Mouse (Mus musculus) left cerebral cortex, adult 8-10 months (tissue): ENCODE results near the gene Capza3. TPM values are rescaled to one million over a fixed set of nuclear protein-coding genes. Genes with fewer than 3 reads are reported as not detected.

ENCODE experiments used
- DNase-seq, 2 experiments: peaks; one replicate each; pipeline ENCODE4 v3.0.0; 2022; ENCODE audit warnings: low spot score in 2 of 2
- total RNA-seq, 4 experiments: library from RNA; stranded (reverse); gene quantifications; 2 replicates each; pipeline ENCODE4 v1.2.4; 2022

The Capza3 gene
- total RNA-seq, result not detected

DNA sequence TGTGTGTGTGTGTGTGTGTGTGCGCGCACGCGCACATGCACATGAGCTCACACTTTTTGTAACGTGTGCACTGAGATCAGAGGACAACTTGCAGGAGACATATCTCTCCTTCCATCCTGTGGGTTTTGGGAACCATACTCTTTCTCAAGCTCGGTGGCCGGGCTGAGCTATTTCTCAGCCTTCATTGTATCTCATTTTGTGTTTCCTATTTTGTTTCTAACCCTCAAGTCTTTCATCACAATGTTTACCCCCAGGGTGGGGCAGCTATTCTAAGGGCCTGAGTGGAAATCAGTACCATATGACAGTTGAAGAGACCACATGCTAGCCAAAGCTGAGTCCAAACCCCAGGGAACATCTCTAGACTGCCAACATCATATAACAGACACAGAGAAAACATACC, at the start of gene Capza3:
Gene Capza3 (plus strand): TSS at position 301 of the 400 bp plus-strand sequence.
- DNase-seq, result no peak

DNA sequence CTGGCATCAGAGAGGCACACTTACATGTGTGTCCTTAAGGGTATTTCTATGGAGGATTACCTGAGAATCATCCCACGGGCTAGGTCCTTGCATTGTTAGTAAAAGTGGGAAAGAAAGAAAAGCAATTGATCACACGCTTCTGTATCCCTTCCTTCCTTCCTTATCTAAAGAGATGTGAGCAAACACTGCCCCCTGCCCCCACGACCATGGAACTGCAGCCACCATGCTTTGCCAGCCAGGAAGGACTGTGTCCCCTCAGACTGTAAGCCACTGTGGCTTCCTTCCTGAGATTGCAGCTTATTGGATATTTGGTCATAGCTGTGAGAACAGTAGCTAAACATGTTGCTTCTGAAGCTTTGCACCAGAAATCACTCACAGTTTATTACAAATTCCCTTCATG, 35.9 kb upstream of the Capza3 start:
- no peak for DNase-seq

DNA sequence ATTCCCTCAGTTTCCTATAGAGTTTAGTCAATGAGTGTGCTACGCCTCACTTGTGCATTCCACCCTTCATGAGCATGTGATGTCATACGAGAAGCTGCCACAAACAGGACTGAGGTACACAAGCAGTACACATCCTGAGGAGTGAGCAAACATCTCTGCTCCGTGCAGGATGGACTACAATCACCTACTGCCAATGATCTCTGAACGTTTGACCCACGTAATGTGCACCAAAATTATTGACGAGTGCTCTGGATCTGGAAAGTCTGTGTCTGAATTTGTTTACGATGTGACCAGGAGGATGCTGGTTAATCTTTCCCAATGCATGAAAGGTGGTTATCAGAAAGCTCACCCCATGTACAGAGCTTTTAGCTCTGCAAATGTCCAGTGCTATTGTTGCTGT, 16.6 kb upstream of the Capza3 start:
- no peak for DNase-seq

DNA sequence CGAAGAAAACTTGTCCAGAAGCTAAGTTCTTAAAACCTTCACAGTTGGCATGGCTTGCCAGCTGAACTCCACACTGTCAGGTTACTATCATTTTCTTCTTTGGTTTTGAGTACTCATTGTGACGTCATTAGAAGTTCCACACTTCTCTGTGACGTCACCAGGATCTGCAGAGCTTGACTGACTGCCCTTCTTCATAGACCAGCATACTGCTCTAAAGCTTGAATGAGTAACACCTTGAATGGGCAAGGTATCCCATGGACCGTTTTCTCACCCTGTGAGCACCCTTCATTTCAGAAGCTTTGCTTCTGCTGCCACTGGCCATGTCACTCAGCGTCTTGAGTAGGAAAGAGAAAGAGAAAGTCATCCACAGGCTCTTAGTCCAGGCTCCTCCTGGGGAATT, 305 bp downstream of the Capza3 start, which contains the start of gene Plcz1:
Gene Plcz1 (minus strand): TSS at position 101 of the 400 bp plus-strand sequence.
- DNase-seq, result no peak

DNA sequence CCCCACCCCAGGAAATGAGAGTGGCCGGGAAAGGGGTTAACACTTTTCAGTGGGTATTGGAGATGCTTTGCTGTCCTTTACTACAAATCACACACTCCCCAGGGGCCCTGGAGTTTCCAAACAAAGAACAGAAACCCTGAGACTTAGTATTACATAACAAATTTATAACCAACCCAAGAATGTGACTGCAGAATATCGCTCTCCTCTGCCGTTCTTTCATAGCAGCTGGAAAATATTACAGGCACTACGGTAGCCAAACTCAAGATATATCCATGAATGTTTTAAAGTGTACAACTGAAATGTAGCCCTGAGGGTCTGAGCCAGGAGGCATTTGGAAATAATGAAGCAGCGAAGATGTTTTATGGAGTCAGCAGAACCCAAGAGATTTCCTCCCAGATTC, 10.4 kb downstream of the Capza3 start:
- DNase-seq, result no peak

DNA sequence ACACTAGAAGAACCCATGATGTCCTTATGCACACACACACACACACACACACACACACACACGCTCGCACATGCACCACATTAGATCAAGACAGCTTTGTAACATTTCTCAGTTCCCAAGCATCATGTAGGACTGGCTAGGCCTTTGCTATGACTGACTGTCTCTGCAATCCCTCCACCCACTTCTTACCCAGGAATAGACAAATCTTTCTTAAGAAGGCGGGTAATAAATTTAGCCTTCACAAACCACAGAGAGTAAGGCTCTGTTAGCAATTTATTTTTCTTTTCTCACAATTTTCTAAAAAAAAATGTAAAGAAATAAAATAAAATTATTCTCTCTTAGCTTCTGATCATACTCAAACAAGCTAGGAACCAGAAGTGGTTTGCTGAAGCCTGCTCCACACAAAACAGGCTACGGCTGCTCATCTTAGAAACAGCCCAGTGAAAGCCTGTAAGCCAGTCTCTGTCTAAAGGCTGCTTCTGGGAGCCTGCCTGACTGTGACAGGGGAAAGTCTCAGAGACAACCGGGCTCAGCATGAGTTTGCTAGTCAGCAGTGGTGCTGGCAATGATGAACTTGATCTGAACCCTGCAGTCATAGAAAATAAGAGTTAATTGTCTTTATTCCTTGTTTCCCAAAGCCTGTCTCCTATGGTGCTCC, 13.3 kb downstream of the Capza3 start:
- DNase-seq, result peak in 1 of 2 experiments; percentile 54

DNA sequence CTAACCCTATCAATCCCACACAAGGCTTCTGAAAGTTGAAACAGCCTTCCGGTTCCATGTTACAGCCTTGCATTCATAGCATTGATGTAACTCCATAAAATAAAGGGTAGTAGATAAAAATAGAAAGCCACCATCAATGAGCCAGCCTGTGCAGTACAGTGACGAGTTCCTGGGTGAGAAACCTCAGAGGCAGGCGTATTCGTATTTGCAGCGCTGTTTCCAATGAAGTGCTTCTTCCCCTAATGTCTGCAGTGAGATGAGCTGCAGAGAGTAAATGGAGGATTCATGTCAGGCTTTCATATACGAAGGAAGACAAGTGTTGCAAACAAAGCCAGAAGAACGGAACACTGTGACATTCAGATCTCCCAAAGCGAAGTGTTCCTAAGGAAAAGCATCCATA, 28.1 kb downstream of the Capza3 start:
- no peak for DNase-seq

DNA sequence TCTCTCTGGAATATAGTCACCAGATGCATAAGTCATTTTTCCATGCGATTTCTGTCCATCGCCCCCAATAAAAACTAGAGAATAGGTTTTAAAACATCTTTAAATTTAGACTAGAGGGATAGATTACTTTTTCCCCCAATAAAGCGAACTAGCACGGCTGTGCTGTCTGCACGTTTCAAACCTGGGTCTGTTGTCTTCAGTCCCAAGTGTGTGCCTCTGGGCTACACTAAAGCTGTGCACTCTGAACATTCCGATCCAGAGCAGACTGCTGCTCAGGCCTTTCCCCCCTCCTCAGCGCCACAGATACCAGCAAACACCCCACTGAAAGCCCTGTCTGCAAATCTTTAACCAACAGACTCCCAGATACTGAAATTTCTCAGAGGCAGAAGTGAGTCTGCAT, 39.9 kb downstream of the Capza3 start:
- no peak for DNase-seq

DNA sequence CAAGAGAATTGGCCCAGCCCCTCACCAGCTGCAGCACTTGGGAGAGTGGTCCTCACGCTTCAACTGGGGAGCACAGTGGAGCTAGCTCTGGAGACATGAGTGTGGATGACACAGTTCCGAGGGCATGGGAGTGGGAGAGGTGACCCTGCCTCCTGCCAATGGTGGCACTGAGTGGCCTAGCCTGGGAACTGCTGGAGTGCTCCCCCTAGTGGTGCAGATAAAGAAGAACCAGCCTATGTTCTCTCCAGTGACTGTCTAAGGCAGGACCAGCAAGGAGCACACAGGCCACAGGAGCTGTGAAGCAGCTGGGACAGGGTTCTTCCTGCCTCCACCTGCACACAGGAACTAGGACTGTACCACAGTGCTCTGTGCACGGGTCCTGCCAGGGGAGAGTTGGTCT, 40.7 kb downstream of the Capza3 start:
- no peak for DNase-seq

DNA sequence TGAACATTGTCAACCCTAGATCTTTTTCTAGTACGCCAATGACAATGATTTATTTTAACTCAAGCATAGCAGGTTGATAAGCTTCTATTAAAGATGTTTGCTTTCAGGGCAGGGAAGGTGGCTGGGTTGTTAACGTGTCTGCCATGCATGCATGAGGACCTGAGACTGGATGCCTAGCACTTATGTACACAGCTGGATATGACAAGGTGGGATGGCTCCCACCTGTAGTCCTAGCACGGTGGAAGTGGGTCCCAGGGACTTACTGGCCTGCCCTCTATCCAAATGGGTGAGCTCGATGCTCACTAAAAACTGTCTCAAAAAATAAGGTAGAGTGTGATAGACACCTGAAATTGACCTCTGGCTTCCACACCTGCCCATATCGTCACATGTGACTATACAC, 48.8 kb downstream of the Capza3 start:
- no peak for DNase-seq

Other genes with a start within 250 kb of the Capza3 start
- gene Plcz1, start 205 bp downstream of the Capza3 start, total RNA-seq, result under 1 TPM in 3 of 4 experiments, not detected in 1; 0.67 to 0.94 (median 0.72) TPM